Mouse (Mus musculus): ENCODE measurements around the gene Rap2c. TPM values are rescaled to one million over a fixed set of nuclear protein-coding genes. Genes with fewer than 3 reads are reported as not detected.

Gene Rap2c
- polyA plus RNA-seq, 1 experiment from 2014 or later: 22.3 TPM

GRCm38 (mm10) chrX:50962955-50963354 is 54.9 kb downstream of the Rap2c start:
- 80% methylated on average over 6 of the region's 6 CpGs for WGBS
- Histone ChIP-seq H3K27me3 (no peaks in the 10 kb centered on the region), H3K9me3 (no peaks in the 10 kb centered on the region), H3K27ac (replicated peaks) (no peak overlapping the region), H3K4me2 (replicated peaks) (no peak overlapping the region), H3K4me3 (no peak overlapping the region), H3K36me3 (no peaks in the 10 kb centered on the region), H3K9ac (replicated peaks) (no peak overlapping the region), H3K4me1 (no peaks in the 10 kb centered on the region)
- no peak for ATAC-seq (ENCODE audit: low FRiP score, low read depth)

Other genes starting within 250 kb of the Rap2c start
- gene Stk26, start 177.0 kb downstream of the Rap2c start, polyA plus RNA-seq (2016; fragmentation: Nextera tagmentation; extraction: Ambion mirVana): 1.1 and 1.9 TPM in 2 replicates
- gene Frmd7, start 75.3 kb downstream of the Rap2c start, polyA plus RNA-seq (2016; fragmentation: Nextera tagmentation; extraction: Ambion mirVana): not detected in 2 replicates
- 3.1 and 3.3 TPM in 2 replicates for gene Mbnl3, start 188.5 kb upstream of the Rap2c start, polyA plus RNA-seq (2016; fragmentation: Nextera tagmentation; extraction: Ambion mirVana)